Mouse (Mus musculus) midbrain, postnatal 0 days (tissue): ENCODE measurements around the gene Cers5. TPM values are rescaled to one million over a fixed set of nuclear protein-coding genes. Genes with fewer than 3 reads are reported as not detected.

ENCODE experiments used
- ATAC-seq: fragments of 200-750 bp; cut with Nextera tagmentation; 2 replicates; pipeline ENCODE4 v1.8.0; 2017; ENCODE audit warnings: moderate number of reproducible peaks, mild to moderate bottlenecking, moderate TSS enrichment, moderate library complexity; ENCODE audit not compliant: low FRiP score
- DNase-seq: peaks from one replicate; pipeline ENCODE4 v3.0.0-alpha.2; 2015; ENCODE audit warnings: low spot score
- H3K27ac ChIP-seq: fragments of 300-500 bp; sonication (generic); 2 replicates; pipeline ENCODE4 v1.5.1; 2014; ENCODE audit warnings: low read depth, mild to moderate bottlenecking, low read length, mixed read lengths
- H3K27me3 ChIP-seq: fragments of 300-500 bp; sonication (generic); 2 replicates; pipeline ENCODE4 v1.6.1; 2014; ENCODE audit warnings: low read length, control low read depth, mixed read lengths; ENCODE audit not compliant: insufficient read depth
- H3K36me3 ChIP-seq: fragments of 300-500 bp; sonication (generic); 2 replicates; pipeline ENCODE4 v1.6.1; 2014; ENCODE audit warnings: low read length, control low read depth, mixed read lengths; ENCODE audit not compliant: insufficient read depth
- H3K4me1 ChIP-seq: fragments of 300-500 bp; sonication (generic); 2 replicates; pipeline ENCODE4 v1.6.1; 2014; ENCODE audit warnings: mild to moderate bottlenecking, control low read depth, antibody characterized with exemption, low read length, mixed read lengths; ENCODE audit not compliant: insufficient read depth
- H3K4me2 ChIP-seq: fragments of 300-500 bp; sonication (generic); 2 replicates; pipeline ENCODE4 v1.6.1; 2014; ENCODE audit warnings: low read depth, mild to moderate bottlenecking, low read length, mixed read lengths; ENCODE audit not compliant: poor library complexity, severe bottlenecking
- H3K4me3 ChIP-seq: fragments of 300-500 bp; sonication (generic); 2 replicates; pipeline ENCODE4 v1.5.1; 2014; ENCODE audit warnings: low read depth, mild to moderate bottlenecking, low read length, moderate library complexity
- H3K9ac ChIP-seq: fragments of 300-500 bp; sonication (generic); replicated peaks from 2 replicates; pipeline ENCODE4 v1.6.1; 2014; ENCODE audit warnings: mild to moderate bottlenecking, low read length, moderate library complexity, mixed read lengths; ENCODE audit not compliant: poor library complexity, severe bottlenecking
- H3K9me3 ChIP-seq: fragments of 300-500 bp; sonication (generic); 2 replicates; pipeline ENCODE4 v1.6.1; 2016; ENCODE audit warnings: low read length, control low read depth
- CTCF ChIP-seq: IDR thresholded peaks from 2 replicates; pipeline ENCODE4 v1.5.1; 2016; ENCODE audit warnings: antibody characterized with exemption, mild to moderate bottlenecking
- WGBS: fragments of 180-500 bp; shearing (Covaris S2); extraction: QIAGEN DNeasy Blood & Tissue Kit; methylation state at CpG from one replicate; pipeline ENCODE4 v1.1.7; 2014; 5-methylcytosine and 5-hydroxymethylcytosine counted together
- polyA plus RNA-seq: library from polyadenylated mRNA; unstranded; fragments of >200 nt; fragmentation: Nextera tagmentation; extraction: Ambion mirVana; gene quantifications from 2 replicates; pipeline ENCODE4 v1.2.1, GENCODE M21; 2015
- total RNA-seq: library from RNA; depleted of rRNA; stranded (reverse); fragments of >200 nt; gene quantifications from 2 replicates; pipeline ENCODE4 v1.2.3, GENCODE M21; 2014

Cers5 gene
- total and polyA plus RNA-seq, 2 experiments from 2014 or later: 76.8 to 94.2 TPM

- DNase-seq (no peak), ATAC-seq (no peak)
- no peak overlapping the region for H3K9ac ChIP-seq
- 85% methylated on average over 4 of the region's 4 CpGs for WGBS
- no peak overlapping the region for H3K4me3 ChIP-seq
- H3K36me3 ChIP-seq: no peaks in the 10 kb centered on the region
- H3K4me1 ChIP-seq: no peaks in the 10 kb centered on the region; the same call in 1 of the 2 replicates
- H3K9me3 ChIP-seq: no peaks in the 10 kb centered on the region
- H3K27me3 ChIP-seq: no peaks in the 10 kb centered on the region
- no peak for TF ChIP-seq CTCF
- H3K4me2 ChIP-seq: no peak overlapping the region
- no peak overlapping the region for H3K27ac ChIP-seq
Observed at GRCm38 (mm10) chr15:99767467-99767866, 5.2 kb downstream of the Cers5 start.

- no peak for ATAC-seq
- no peaks in the 10 kb centered on the region for H3K4me1 ChIP-seq
- no peak for DNase-seq
- no peaks in the 10 kb centered on the region for H3K36me3 ChIP-seq
- WGBS: 79% methylated on average over 3 of the region's 3 CpGs
- no peak overlapping the region for H3K9ac ChIP-seq
- no peak overlapping the region for H3K27ac ChIP-seq
- no peak overlapping the region for H3K4me2 ChIP-seq
- no peak for TF ChIP-seq CTCF
- no peaks in the 10 kb centered on the region for H3K9me3 ChIP-seq
- H3K27me3 ChIP-seq: no peaks in the 10 kb centered on the region
- no peak overlapping the region for H3K4me3 ChIP-seq
Observed at GRCm38 (mm10) chr15:99754204-99754603, 18.5 kb downstream of the Cers5 start.

- Histone ChIP-seq H3K4me1 (no peaks in the 10 kb centered on the region), H3K9me3 (no peaks in the 10 kb centered on the region), H3K36me3 (peaks cover 53% of the 10 kb centered on the region), H3K9ac (no peak overlapping the region), H3K4me2 (no peak overlapping the region), H3K27me3 (no peaks in the 10 kb centered on the region), H3K27ac (no peak overlapping the region), H3K4me3 (no peak overlapping the region)
- DNase-seq (no peak), ATAC-seq (no peak)
- TF ChIP-seq CTCF: no peak
- 94% methylated on average over 4 of the region's 4 CpGs for WGBS
Observed at GRCm38 (mm10) chr15:99740229-99740628, 32.5 kb downstream of the Cers5 start.

GRCm38 (mm10) chr15:99736675-99737074 lies 36.0 kb downstream of the Cers5 start:
- H3K4me3 ChIP-seq: no peak overlapping the region
- no peak for DNase-seq
- H3K4me1 ChIP-seq: no peaks in the 10 kb centered on the region
- no peaks in the 10 kb centered on the region for H3K27me3 ChIP-seq
- no peak overlapping the region for H3K27ac ChIP-seq
- peaks cover 44% of the 10 kb centered on the region for H3K36me3 ChIP-seq
- TF ChIP-seq CTCF: no peak
- H3K9ac ChIP-seq: no peak overlapping the region
- H3K4me2 ChIP-seq: no peak overlapping the region
- ATAC-seq: no peak
- 92% methylated on average over 11 of the region's 11 CpGs for WGBS
- no peaks in the 10 kb centered on the region for H3K9me3 ChIP-seq

GRCm38 (mm10) chr15:99735631-99736030 lies 37.1 kb downstream of the Cers5 start:
- H3K27me3 ChIP-seq: no peaks in the 10 kb centered on the region
- H3K4me1 ChIP-seq: no peaks in the 10 kb centered on the region
- WGBS: 93% methylated on average over 2 of the region's 2 CpGs
- no peak overlapping the region for H3K4me2 ChIP-seq
- H3K9ac ChIP-seq: no peak overlapping the region
- ATAC-seq (no peak), DNase-seq (no peak)
- no peak for TF ChIP-seq CTCF
- peaks cover 44% of the 10 kb centered on the region for H3K36me3 ChIP-seq
- no peaks in the 10 kb centered on the region for H3K9me3 ChIP-seq
- no peak overlapping the region for H3K27ac ChIP-seq
- no peak overlapping the region for H3K4me3 ChIP-seq

- Histone ChIP-seq H3K9me3 (no peaks in the 10 kb centered on the region), H3K9ac (no peak overlapping the region), H3K4me1 (no peaks in the 10 kb centered on the region), H3K27ac (no peak overlapping the region), H3K4me2 (no peak overlapping the region), H3K4me3 (no peak overlapping the region), H3K36me3 (peaks cover 27% of the 10 kb centered on the region), H3K27me3 (no peaks in the 10 kb centered on the region)
- over 99% methylated on average over 5 of the region's 5 CpGs for WGBS
- DNase-seq (no peak), ATAC-seq (no peak)
- TF ChIP-seq CTCF: no peak
Observed at GRCm38 (mm10) chr15:99733186-99733585, 39.5 kb downstream of the Cers5 start.
